Mouse (Mus musculus): ENCODE data around the gene Nt5dc2.

DNA sequence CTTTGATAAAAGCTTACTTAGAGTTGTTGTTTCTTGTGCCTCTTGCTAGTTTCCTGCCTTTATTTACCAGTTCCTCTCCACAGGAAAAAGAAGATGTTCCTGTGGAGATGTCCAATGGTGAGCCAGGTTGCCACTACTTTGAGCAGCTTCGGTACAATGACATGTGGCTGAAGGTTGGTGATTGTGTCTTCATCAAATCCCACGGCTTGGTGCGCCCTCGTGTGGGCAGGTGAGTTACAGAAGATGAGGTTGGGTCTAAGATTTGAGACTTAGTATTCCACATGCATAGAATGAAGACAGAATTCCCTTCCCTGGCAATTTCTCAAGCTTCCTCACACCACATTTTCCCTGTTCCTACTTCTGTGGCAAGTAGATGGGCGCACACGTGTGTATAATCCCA is 43.4 kb upstream of the Nt5dc2 start:
- TF ChIP-seq CTCF (IDR thresholded peaks at IDR 0.05; ENCODE audit: low read depth, low read length) (no peak), GATA1 (IDR thresholded peaks at IDR 0.05; ENCODE audit: borderline replicate concordance, low read length) (no peak), TAL1 (conservative IDR thresholded peaks at IDR 0.05; ENCODE audit: low read depth, low read length) (no peak), GATA2 (IDR thresholded peaks at IDR 0.05; ENCODE audit: borderline replicate concordance, low read depth, low read length) (no peak), POLR2AphosphoS5 (IDR thresholded peaks at IDR 0.05; ENCODE audit: insufficient replicate concordance, low read depth, low read length) (no peak)

Data from G1E (cell line).